Mouse (Mus musculus): ENCODE data around the gene Strada.

The Strada gene

GRCm38 (mm10) chr11:106180449-106180801, 21.5 kb downstream of the Strada start:
- no peak for DNase-seq

GRCm38 (mm10) chr11:106179711-106180448, 22.1 kb downstream of the Strada start:
- peak in 1 of 2 experiments; percentile 28 for DNase-seq

GRCm38 (mm10) chr11:106178036-106178782, 23.8 kb downstream of the Strada start:
- no peak for DNase-seq

- no peak for DNase-seq
Observed at GRCm38 (mm10) chr11:106176372-106176771, 25.6 kb downstream of the Strada start.

- DNase-seq = peak; percentile 50 to 56
Observed at GRCm38 (mm10) chr11:106175081-106175480, 26.9 kb downstream of the Strada start.

GRCm38 (mm10) chr11:106174372-106174771, 27.6 kb downstream of the Strada start:
- DNase-seq = peak; percentile 54 to 58

- DNase-seq = no peak
Observed at GRCm38 (mm10) chr11:106173228-106173627, 28.7 kb downstream of the Strada start.

GRCm38 (mm10) chr11:106170807-106171206, 31.2 kb downstream of the Strada start:
- DNase-seq = peak in 1 of 2 experiments; percentile 59

- no peak for DNase-seq
Observed at GRCm38 (mm10) chr11:106167435-106167834, 34.5 kb downstream of the Strada start.

- no peak for DNase-seq
Observed at GRCm38 (mm10) chr11:106164601-106165180, 37.3 kb downstream of the Strada start.

GRCm38 (mm10) chr11:106163546-106163945, 38.4 kb downstream of the Strada start:
- no peak for DNase-seq

- DNase-seq = peak in 1 of 2 experiments; percentile 41
Observed at GRCm38 (mm10) chr11:106162237-106162636, 39.7 kb downstream of the Strada start.

GRCm38 (mm10) chr11:106160841-106161721, 40.9 kb downstream of the Strada start, which contains the start of the genes Gm10840 and Limd2:
TSS of gene Gm10840 (plus strand) at chr11:106160850.
TSS of gene Limd2 (minus strand) at chr11:106160860.
- peak; percentile 70 to 78 for DNase-seq

GRCm38 (mm10) chr11:106159921-106160840, 41.8 kb downstream of the Strada start:
- peak; percentile 85 to 89 for DNase-seq

- DNase-seq = peak; percentile 48 to 49
Observed at GRCm38 (mm10) chr11:106159216-106159920, 42.6 kb downstream of the Strada start.

- no peak for DNase-seq
Observed at GRCm38 (mm10) chr11:106158930-106159215, 43.1 kb downstream of the Strada start.

- peak; percentile 41 to 55 for DNase-seq
Observed at GRCm38 (mm10) chr11:106158081-106158929, 43.7 kb downstream of the Strada start.

GRCm38 (mm10) chr11:106157154-106157553, 44.8 kb downstream of the Strada start:
- no peak for DNase-seq

GRCm38 (mm10) chr11:106156257-106156656, 45.7 kb downstream of the Strada start:
- no peak for DNase-seq

GRCm38 (mm10) chr11:106155761-106156160, 46.2 kb downstream of the Strada start:
- no peak for DNase-seq
